Mouse (Mus musculus) megakaryocyte-erythroid progenitor cell, adult 5-6 weeks (primary cell): ENCODE measurements at regions not wholly inside any gene's neighbourhood (a gene's known extent, or its start where the extent isn't known, plus 50 kb on each side); places are given as distances from the start of the nearest gene placed in this dataset.

Experiments used
- ATAC-seq: replicated peaks from 2 replicates; pipeline ENCODE4 v1.8.0; 2016; ENCODE audit warnings: mild to moderate bottlenecking, inconsistent platforms; ENCODE audit not compliant: severe bottlenecking, poor library complexity, low FRiP score, low TSS enrichment

DNA sequence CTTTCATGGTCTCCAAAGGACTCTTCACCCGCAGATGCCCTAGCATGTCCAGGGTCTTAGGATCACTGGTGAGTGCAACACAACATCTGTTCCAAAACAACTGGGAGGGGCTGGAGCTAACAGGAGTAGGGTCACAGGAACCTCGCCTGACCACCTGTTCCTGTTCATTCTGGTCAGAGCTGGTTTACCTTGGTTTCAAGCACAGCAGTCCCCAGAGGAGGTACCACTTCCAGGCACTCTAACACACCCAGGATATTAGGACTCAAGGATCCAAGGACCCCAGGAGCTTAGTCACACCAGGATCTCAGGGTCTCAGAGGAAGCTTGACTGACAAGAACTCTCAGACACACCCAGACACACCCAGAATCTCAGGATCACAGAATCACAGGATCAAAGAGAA is 94.9 kb upstream of the Plscr5 start:
- no peak for ATAC-seq

DNA sequence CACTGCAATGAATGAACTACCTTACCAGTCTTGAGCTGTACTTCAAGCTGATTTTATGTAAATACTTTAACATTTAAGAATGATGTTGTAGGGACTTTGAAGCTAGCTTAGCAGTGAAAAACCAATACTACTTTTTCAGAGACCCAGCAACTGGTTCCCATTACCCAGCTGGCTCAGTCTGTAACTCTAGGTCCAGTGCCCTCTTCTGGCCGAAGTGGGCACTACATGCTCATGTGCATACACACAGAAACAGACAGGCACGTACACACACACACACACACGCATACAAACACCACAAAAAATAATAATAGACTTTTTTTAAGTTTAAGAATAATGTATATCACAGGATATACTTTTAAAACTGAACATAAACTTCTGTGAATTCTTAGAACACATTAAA is 63.2 kb upstream of the Plscr5 start:
- 0 out of 2 replicates have a peak, but pooled peaks have one; percentile 59 for ATAC-seq

GRCm38 (mm10) chr9:92130445-92130844 is 62.3 kb upstream of the Plscr5 start:
- no peak for ATAC-seq

- no peak for ATAC-seq
Measured at GRCm38 (mm10) chr9:92132440-92132839, 60.3 kb upstream of the Plscr5 start.

DNA sequence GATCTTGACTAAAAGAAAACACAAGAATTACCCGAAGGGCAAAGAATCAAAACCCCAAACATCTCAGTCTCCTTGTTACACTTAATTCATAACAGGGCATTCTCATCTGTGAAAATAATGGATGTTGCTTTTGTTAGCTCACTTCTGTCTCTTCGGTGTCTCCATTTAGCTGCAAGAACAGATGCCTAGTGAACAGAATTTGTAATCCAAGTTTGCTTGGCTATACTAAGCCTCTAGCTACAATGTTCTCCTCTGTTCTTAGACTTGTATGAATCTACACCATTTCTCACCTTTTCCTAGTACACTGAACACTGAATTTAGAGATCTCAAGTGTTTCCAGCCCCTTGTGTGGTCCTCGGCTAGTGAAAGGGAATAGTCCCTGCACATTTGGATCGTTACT is 50.8 kb upstream of the Plscr5 start:
- ATAC-seq = no peak
